In the genomic region with DNA sequence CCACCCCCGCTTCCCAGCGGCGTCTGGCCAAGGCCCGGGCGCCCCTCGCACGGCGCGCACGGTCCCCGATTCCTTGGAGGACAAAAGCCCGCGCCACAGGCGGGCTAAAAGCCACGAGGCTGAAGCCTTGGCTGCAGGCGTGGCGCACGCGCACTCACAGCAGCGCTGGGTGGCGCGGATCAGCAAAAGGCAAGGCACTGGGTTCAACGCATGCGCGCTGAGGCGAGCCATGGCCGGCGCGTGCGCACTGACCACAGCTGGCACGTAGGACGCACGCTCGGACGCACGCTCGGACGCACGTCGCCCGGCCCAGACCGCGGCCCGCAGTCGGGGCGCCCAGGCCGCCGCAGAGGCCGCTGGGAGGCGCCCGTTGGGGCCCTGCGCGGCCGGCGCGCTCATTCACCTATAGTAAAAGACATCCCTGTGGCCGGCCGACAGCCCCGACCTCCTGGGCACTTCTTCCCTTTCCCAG, we compare ENCODE assay signal across 8 mouse cellular contexts. TPM values are rescaled to one million over a fixed set of nuclear protein-coding genes. Genes with fewer than 3 reads are reported as not detected.
DNase-seq lines count a peak whose midpoint lies in the region; ATAC-seq lines count a peak whose summit lies in the region.

No protein-coding gene starts in this region.

- no peaks in the 10 kb centered on the region for H3K9me3 ChIP-seq in heart, embryonic 14.5 days (ENCODE audit: control insufficient read depth, low read length)
- H3K9me3 ChIP-seq in liver, embryonic 13.5 days (replicated peaks) = no peaks in the 10 kb centered on the region
- no peaks in the 10 kb centered on the region for H3K9me3 ChIP-seq in stomach, embryonic 16.5 days (replicated peaks; ENCODE audit: control insufficient read depth, low read length)

- peaks cover 16 to 26% of the 10 kb centered on the region in 2 experiments for H3K4me1 ChIP-seq in heart, embryonic 14.5 days (ENCODE audit: control insufficient read depth in 2 of 2, insufficient read depth in 2 of 2, low read length in 2 of 2)
- H3K4me1 ChIP-seq in liver, embryonic 13.5 days (replicated peaks) = peaks cover 50% of the 10 kb centered on the region
- H3K4me1 ChIP-seq in stomach, embryonic 16.5 days (ENCODE audit: control insufficient read depth, insufficient read depth, low read length) = peaks cover 20% of the 10 kb centered on the region

- H3K27ac ChIP-seq in heart, embryonic 14.5 days (replicated peaks in 1 of 2; ENCODE audit: control insufficient read depth in 1 of 2, insufficient read depth in 1 of 2, low read depth in 2 of 2, low read length in 2 of 2) = peak overlapping the region; percentile 96 to 100
- H3K27ac ChIP-seq in liver, embryonic 13.5 days = peak overlapping the region; percentile 99
- peak overlapping the region; percentile 100 for H3K27ac ChIP-seq in stomach, embryonic 16.5 days (ENCODE audit: low read length)

- H3K27me3 ChIP-seq in heart, embryonic 14.5 days (ENCODE audit: control insufficient read depth, insufficient read depth, low read length) = no peaks in the 10 kb centered on the region
- no peaks in the 10 kb centered on the region for H3K27me3 ChIP-seq in liver, embryonic 13.5 days
- no peaks in the 10 kb centered on the region for H3K27me3 ChIP-seq in stomach, embryonic 16.5 days (ENCODE audit: control insufficient read depth, insufficient read depth, low read length)

- peak overlapping the region; percentile 98 for H3K9ac ChIP-seq in heart, embryonic 14.5 days (ENCODE audit: low read length)
- H3K9ac ChIP-seq in liver, embryonic 13.5 days = peak overlapping the region; percentile 98
- H3K9ac ChIP-seq in stomach, embryonic 16.5 days (ENCODE audit: low read length) = peak overlapping the region; percentile 94

- peak; percentile 78 for ATAC-seq in erythroid progenitor cell, adult 5-6 weeks (replicated peaks; ENCODE audit: low FRiP score, poor library complexity, severe bottlenecking)
- peak; percentile 84 for ATAC-seq in heart, embryonic 14.5 days (ENCODE audit: insufficient number of reproducible peaks, insufficient read depth, low FRiP score, low read depth)
- peak; percentile 74 for ATAC-seq in liver, embryonic 13.5 days (ENCODE audit: low read depth)
- peak; percentile 87 for ATAC-seq in stomach, embryonic 16.5 days (ENCODE audit: insufficient read depth, low FRiP score)

- WGBS in heart, embryonic 14.5 days = under 1% methylated on average over 57 of the region's 59 CpGs
- under 1% methylated on average over 59 of the region's 59 CpGs for WGBS in liver, embryonic 13.5 days (ENCODE audit: insufficient replicate concordance)
- WGBS in stomach, embryonic 16.5 days = under 1% methylated on average over 59 of the region's 59 CpGs

- peak overlapping the region; percentile 85 for H3K4me2 ChIP-seq in heart, embryonic 14.5 days (ENCODE audit: low read length)
- peak overlapping the region; percentile 98 for H3K4me2 ChIP-seq in liver, embryonic 13.5 days
- H3K4me2 ChIP-seq in stomach, embryonic 16.5 days (ENCODE audit: low read depth, low read length) = peak overlapping the region; percentile 95

- peak overlapping the region; percentile 70 to 82 for H3K4me3 ChIP-seq in heart, embryonic 14.5 days (ENCODE audit: control insufficient read depth in 1 of 2, insufficient read depth in 1 of 2, low read depth in 1 of 2, low read length in 2 of 2)
- H3K4me3 ChIP-seq in liver, embryonic 13.5 days (replicated peaks) = peak overlapping the region; percentile 88
- H3K4me3 ChIP-seq in stomach, embryonic 16.5 days (replicated peaks; ENCODE audit: low read length) = peak overlapping the region; percentile 81

- peak; percentile 98 for DNase-seq in CD4-positive helper T cell, adult 2 months (ENCODE audit: low read depth, low spot score)
- DNase-seq in brain, embryonic 18.5 days (ENCODE audit: low read depth, low spot score) = peak; percentile 96
- peak; percentile 99 for DNase-seq in kidney, postnatal 14 days
- DNase-seq in liver, embryonic 13.5 days = peak; percentile 99
- peak; percentile 100 for DNase-seq in neural tube, embryonic 10.5 days (ENCODE audit: extremely low spot score, low spot score)

- peaks cover 53% of the 10 kb centered on the region for H3K36me3 ChIP-seq in heart, embryonic 14.5 days (ENCODE audit: control insufficient read depth, insufficient read depth, low read length)
- H3K36me3 ChIP-seq in liver, embryonic 13.5 days = peaks cover 65% of the 10 kb centered on the region
- peaks cover 32% of the 10 kb centered on the region for H3K36me3 ChIP-seq in stomach, embryonic 16.5 days (ENCODE audit: control insufficient read depth, insufficient read depth, low read length)

RNA-seq across cellular contexts. Expression of a gene that starts 0.6 kb away (rescaled TPM):
- 33.5 TPM in 2 replicates for total RNA-seq in erythroid progenitor cell, adult 5-6 weeks (2015; ENCODE audit: low replicate concordance)
- 39.7 and 45.8 TPM in 2 replicates for total RNA-seq in erythroid progenitor cell, adult 5-6 weeks (2017; ENCODE audit: low replicate concordance)
- 116 and 125 TPM in 2 replicates for polyA plus RNA-seq in heart, embryonic 14.5 days (2014; fragmentation: Nextera tagmentation; extraction: Ambion mirVana)
- 81.2 and 87.4 TPM in 2 replicates for polyA plus RNA-seq in liver, embryonic 13.5 days (2015; fragmentation: Nextera tagmentation; extraction: Ambion mirVana)
- 131 and 139 TPM in 2 replicates for polyA plus RNA-seq in stomach, embryonic 16.5 days (2015; fragmentation: Nextera tagmentation; extraction: Ambion mirVana)

RNA-seq across cellular contexts. Expression of a gene that starts 7.9 kb away (rescaled TPM):
- 65.8 and 80.0 TPM in 2 replicates for total RNA-seq in erythroid progenitor cell, adult 5-6 weeks (2015; ENCODE audit: low replicate concordance)
- 67.9 and 87.3 TPM in 2 replicates for total RNA-seq in erythroid progenitor cell, adult 5-6 weeks (2017; ENCODE audit: low replicate concordance)
- polyA plus RNA-seq in heart, embryonic 14.5 days (2014; fragmentation: Nextera tagmentation; extraction: Ambion mirVana) = 2,007 and 2,169 TPM in 2 replicates
- 474 and 603 TPM in 2 replicates for polyA plus RNA-seq in liver, embryonic 13.5 days (2015; fragmentation: Nextera tagmentation; extraction: Ambion mirVana)
- 669 and 707 TPM in 2 replicates for polyA plus RNA-seq in stomach, embryonic 16.5 days (2015; fragmentation: Nextera tagmentation; extraction: Ambion mirVana)

RNA-seq across cellular contexts. Expression of a gene that starts 11.3 kb away (rescaled TPM):
- 1.4 TPM in 1 of 2 replicates, not detected in the other for total RNA-seq in erythroid progenitor cell, adult 5-6 weeks (2015; ENCODE audit: low replicate concordance)
- total RNA-seq in erythroid progenitor cell, adult 5-6 weeks (2017; ENCODE audit: low replicate concordance) = 6.7 TPM in 1 of 2 replicates, not detected in the other
- 3.9 and 6.3 TPM in 2 replicates for polyA plus RNA-seq in heart, embryonic 14.5 days (2014; fragmentation: Nextera tagmentation; extraction: Ambion mirVana)
- polyA plus RNA-seq in liver, embryonic 13.5 days (2015; fragmentation: Nextera tagmentation; extraction: Ambion mirVana) = 1.0 and 1.1 TPM in 2 replicates
- polyA plus RNA-seq in stomach, embryonic 16.5 days (2015; fragmentation: Nextera tagmentation; extraction: Ambion mirVana) = 3.0 and 4.1 TPM in 2 replicates

RNA-seq across cellular contexts. Expression of a gene that starts 34.7 kb away (rescaled TPM):
- 127 and 148 TPM in 2 replicates for total RNA-seq in erythroid progenitor cell, adult 5-6 weeks (2015; ENCODE audit: low replicate concordance)
- 140 and 145 TPM in 2 replicates for total RNA-seq in erythroid progenitor cell, adult 5-6 weeks (2017; ENCODE audit: low replicate concordance)
- polyA plus RNA-seq in heart, embryonic 14.5 days (2014; fragmentation: Nextera tagmentation; extraction: Ambion mirVana) = 48.6 and 54.0 TPM in 2 replicates
- polyA plus RNA-seq in liver, embryonic 13.5 days (2015; fragmentation: Nextera tagmentation; extraction: Ambion mirVana) = 55.2 and 56.2 TPM in 2 replicates
- polyA plus RNA-seq in stomach, embryonic 16.5 days (2015; fragmentation: Nextera tagmentation; extraction: Ambion mirVana) = 46.1 and 57.9 TPM in 2 replicates

RNA-seq across cellular contexts. Expression of a gene that starts 42.5 kb away (rescaled TPM):
- total RNA-seq in erythroid progenitor cell, adult 5-6 weeks (2015; ENCODE audit: low replicate concordance) = not detected in 2 replicates
- not detected in 2 replicates for total RNA-seq in erythroid progenitor cell, adult 5-6 weeks (2017; ENCODE audit: low replicate concordance)
- not detected in 2 replicates for polyA plus RNA-seq in heart, embryonic 14.5 days (2014; fragmentation: Nextera tagmentation; extraction: Ambion mirVana)
- 0.12 TPM in 1 of 2 replicates, not detected in the other for polyA plus RNA-seq in liver, embryonic 13.5 days (2015; fragmentation: Nextera tagmentation; extraction: Ambion mirVana)
- polyA plus RNA-seq in stomach, embryonic 16.5 days (2015; fragmentation: Nextera tagmentation; extraction: Ambion mirVana) = 0.14 and 0.61 TPM in 2 replicates

Comparison
In these comparisons a context has a peak if more than half of its experiments do, and no peak if none do; other contexts are left out.
1. Peak in every context shown above with its lines: DNase-seq, ATAC-seq, H3K4me3 ChIP-seq and H3K27ac ChIP-seq.